Mouse (Mus musculus): ENCODE results near the gene Lactb. TPM values are rescaled to one million over a fixed set of nuclear protein-coding genes. Genes with fewer than 3 reads are reported as not detected.

The Lactb gene
- polyA plus RNA-seq, 1 experiment, result 12.2 TPM

DNA sequence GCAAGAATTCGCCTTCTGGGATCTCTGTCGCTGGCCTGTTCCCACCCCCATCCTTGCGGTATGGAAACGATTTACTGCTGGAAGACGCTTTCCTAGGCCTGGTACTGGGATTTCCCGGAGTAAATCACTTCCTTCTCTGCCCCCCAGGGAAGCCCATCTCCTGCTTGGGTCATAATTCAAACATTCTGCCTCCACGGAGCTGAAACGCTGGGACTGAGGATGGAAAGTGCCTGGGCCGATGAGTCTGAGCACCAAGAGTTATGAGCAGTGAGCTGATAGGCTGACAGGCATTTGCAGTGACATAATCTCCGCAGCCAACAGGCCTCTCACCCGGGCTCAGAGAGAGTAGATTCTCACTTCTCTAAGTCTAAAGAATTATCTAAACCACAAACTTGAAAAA lies 33.5 kb upstream of the Lactb start:
- Histone ChIP-seq H3K9me3 (replicated peaks; ENCODE audit: control insufficient read depth, insufficient read depth, low read length, poor library complexity, severe bottlenecking) (no peaks in the 10 kb centered on the region), H3K9ac (ENCODE audit: low read depth, poor library complexity, severe bottlenecking) (no peak overlapping the region), H3K4me1 (ENCODE audit: control insufficient read depth, insufficient read depth, low read length) (no peaks in the 10 kb centered on the region), H3K4me3 (ENCODE audit: low read depth, low read length) (no peak overlapping the region), H3K27ac (ENCODE audit: insufficient read depth, low read length) (no peak overlapping the region), H3K36me3 (ENCODE audit: control insufficient read depth, insufficient read depth, low read length, poor library complexity, severe bottlenecking) (no peaks in the 10 kb centered on the region), H3K27me3 (ENCODE audit: control insufficient read depth, insufficient read depth, low read length, poor library complexity, severe bottlenecking) (no peaks in the 10 kb centered on the region)
- TF ChIP-seq POLR2A (IDR thresholded peaks at IDR 0.05; ENCODE audit: insufficient read depth, low read length), result no peak
- no peak for TF ChIP-seq CTCF (IDR thresholded peaks at IDR 0.05; ENCODE audit: low read depth, low read length)
- TF ChIP-seq EP300 (IDR thresholded peaks at IDR 0.05; ENCODE audit: insufficient read depth, low read depth, low read length), result no peak

DNA sequence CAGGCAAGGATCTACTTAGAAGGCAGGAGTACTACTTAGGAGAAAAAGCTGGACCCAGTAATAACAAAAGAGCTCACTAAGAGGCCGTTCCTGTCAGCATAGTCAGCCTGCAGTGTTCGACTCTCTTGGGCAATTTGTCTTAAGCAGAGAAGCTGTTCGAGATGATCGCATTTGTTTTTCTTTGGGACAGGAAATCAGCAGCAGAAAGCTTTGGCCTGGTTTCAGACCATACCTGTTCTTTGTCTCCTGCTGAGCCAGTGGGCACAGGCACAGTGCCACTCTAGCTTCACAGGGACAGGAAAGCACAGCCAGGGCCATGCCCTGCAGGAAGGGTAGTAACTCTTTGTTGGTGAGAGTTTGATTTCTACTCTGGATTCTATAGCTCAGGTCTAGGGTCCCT lies 31.1 kb upstream of the Lactb start:
- Histone ChIP-seq H3K4me3 (ENCODE audit: low read depth, low read length) (no peak overlapping the region), H3K36me3 (ENCODE audit: control insufficient read depth, insufficient read depth, low read length, poor library complexity, severe bottlenecking) (no peaks in the 10 kb centered on the region), H3K9me3 (replicated peaks; ENCODE audit: control insufficient read depth, insufficient read depth, low read length, poor library complexity, severe bottlenecking) (no peaks in the 10 kb centered on the region), H3K9ac (ENCODE audit: low read depth, poor library complexity, severe bottlenecking) (no peak overlapping the region), H3K27ac (ENCODE audit: insufficient read depth, low read length) (no peak overlapping the region), H3K27me3 (ENCODE audit: control insufficient read depth, insufficient read depth, low read length, poor library complexity, severe bottlenecking) (no peaks in the 10 kb centered on the region), H3K4me1 (ENCODE audit: control insufficient read depth, insufficient read depth, low read length) (no peaks in the 10 kb centered on the region)
- TF ChIP-seq CTCF (IDR thresholded peaks at IDR 0.05; ENCODE audit: low read depth, low read length), result no peak
- no peak for TF ChIP-seq POLR2A (IDR thresholded peaks at IDR 0.05; ENCODE audit: insufficient read depth, low read length)
- TF ChIP-seq EP300 (IDR thresholded peaks at IDR 0.05; ENCODE audit: insufficient read depth, low read depth, low read length), result no peak

DNA sequence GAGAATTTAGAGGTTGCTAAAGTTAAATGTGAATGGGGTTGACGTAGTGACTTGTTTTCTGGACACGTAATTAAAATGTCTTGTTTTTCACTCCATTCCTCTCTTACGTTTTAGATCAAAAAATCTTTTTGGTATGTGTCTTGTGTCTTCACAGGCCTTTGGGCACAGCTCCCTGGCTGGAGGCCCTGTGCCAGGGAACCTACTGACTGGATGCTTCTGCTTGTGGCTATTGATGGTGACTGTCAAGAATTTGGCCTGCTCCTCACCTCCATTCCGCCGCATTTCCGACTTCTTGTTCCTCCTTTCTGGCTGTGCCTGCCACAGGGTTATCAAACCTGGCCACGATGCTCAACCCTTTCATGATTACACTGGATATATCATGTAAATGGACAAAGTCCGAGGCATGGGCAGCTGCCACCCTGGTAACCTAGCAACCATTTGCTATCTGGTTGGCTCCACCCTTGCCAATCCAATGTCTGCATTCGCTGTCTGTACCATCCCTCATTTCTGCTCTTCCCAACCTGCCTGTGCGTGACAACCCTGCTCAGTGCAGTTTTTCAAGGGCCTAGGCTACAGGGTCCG lies 30.0 kb upstream of the Lactb start:
- no peaks in the 10 kb centered on the region for H3K4me1 ChIP-seq (ENCODE audit: control insufficient read depth, insufficient read depth, low read length)
- no peak overlapping the region for H3K27ac ChIP-seq (ENCODE audit: insufficient read depth, low read length)
- no peak overlapping the region for H3K4me3 ChIP-seq (ENCODE audit: low read depth, low read length)
- no peak overlapping the region for H3K9ac ChIP-seq (ENCODE audit: low read depth, poor library complexity, severe bottlenecking)
- H3K36me3 ChIP-seq (ENCODE audit: control insufficient read depth, insufficient read depth, low read length, poor library complexity, severe bottlenecking), result no peaks in the 10 kb centered on the region
- H3K9me3 ChIP-seq (replicated peaks; ENCODE audit: control insufficient read depth, insufficient read depth, low read length, poor library complexity, severe bottlenecking), result no peaks in the 10 kb centered on the region
- no peaks in the 10 kb centered on the region for H3K27me3 ChIP-seq (ENCODE audit: control insufficient read depth, insufficient read depth, low read length, poor library complexity, severe bottlenecking)
- TF ChIP-seq EP300 (IDR thresholded peaks at IDR 0.05; ENCODE audit: insufficient read depth, low read depth, low read length), result no peak
- TF ChIP-seq CTCF (IDR thresholded peaks at IDR 0.05; ENCODE audit: low read depth, low read length), result no peak
- TF ChIP-seq POLR2A (IDR thresholded peaks at IDR 0.05; ENCODE audit: insufficient read depth, low read length), result no peak

DNA sequence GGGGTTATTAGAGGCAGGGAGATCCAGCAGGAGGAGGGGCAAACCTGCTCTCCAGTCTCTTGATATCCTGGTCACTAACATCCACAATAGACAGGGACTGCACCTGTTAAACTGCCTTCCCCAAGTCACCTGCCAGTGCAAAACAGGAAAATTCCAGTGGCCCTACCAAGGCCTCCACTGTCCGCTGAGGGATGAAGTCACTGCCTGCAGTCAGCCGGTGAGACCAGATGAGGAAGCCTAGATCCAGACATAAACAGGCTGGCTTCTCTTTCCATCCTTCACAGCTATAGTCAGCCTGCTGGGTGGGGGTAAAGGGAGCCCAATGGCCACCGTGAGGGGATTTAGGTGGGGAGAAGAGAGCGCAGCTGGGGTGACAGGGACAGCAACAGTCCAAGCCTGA lies 28.4 kb upstream of the Lactb start:
- Histone ChIP-seq H3K27me3 (ENCODE audit: control insufficient read depth, insufficient read depth, low read length, poor library complexity, severe bottlenecking) (no peaks in the 10 kb centered on the region), H3K9me3 (replicated peaks; ENCODE audit: control insufficient read depth, insufficient read depth, low read length, poor library complexity, severe bottlenecking) (no peaks in the 10 kb centered on the region), H3K4me1 (ENCODE audit: control insufficient read depth, insufficient read depth, low read length) (no peaks in the 10 kb centered on the region), H3K4me3 (ENCODE audit: low read depth, low read length) (no peak overlapping the region), H3K9ac (ENCODE audit: low read depth, poor library complexity, severe bottlenecking) (no peak overlapping the region), H3K36me3 (ENCODE audit: control insufficient read depth, insufficient read depth, low read length, poor library complexity, severe bottlenecking) (no peaks in the 10 kb centered on the region), H3K27ac (ENCODE audit: insufficient read depth, low read length) (no peak overlapping the region)
- TF ChIP-seq CTCF (IDR thresholded peaks at IDR 0.05; ENCODE audit: low read depth, low read length) (no peak), POLR2A (IDR thresholded peaks at IDR 0.05; ENCODE audit: insufficient read depth, low read length) (no peak), EP300 (IDR thresholded peaks at IDR 0.05; ENCODE audit: insufficient read depth, low read depth, low read length) (no peak)

DNA sequence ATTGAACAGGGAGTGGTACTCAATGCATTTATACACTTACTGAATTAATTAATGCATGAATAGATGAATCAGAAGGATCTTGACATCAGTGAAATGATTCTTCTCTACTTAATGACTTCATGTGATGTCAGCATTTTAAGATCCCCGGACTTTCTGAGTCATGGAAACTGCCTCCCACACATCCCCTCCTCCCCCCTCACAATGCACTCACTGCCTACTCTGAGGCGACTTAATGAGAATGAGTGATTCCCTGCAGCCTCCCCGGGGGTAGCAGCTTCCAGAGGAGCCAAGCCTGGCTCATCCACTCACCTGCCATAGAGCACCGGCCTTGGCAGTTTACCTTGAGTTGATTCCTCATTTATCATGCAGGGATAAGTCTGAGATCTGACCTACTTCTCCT lies 27.9 kb upstream of the Lactb start:
- H3K27ac ChIP-seq (ENCODE audit: insufficient read depth, low read length), result no peak overlapping the region
- H3K9me3 ChIP-seq (replicated peaks; ENCODE audit: control insufficient read depth, insufficient read depth, low read length, poor library complexity, severe bottlenecking), result no peaks in the 10 kb centered on the region
- H3K36me3 ChIP-seq (ENCODE audit: control insufficient read depth, insufficient read depth, low read length, poor library complexity, severe bottlenecking), result no peaks in the 10 kb centered on the region
- TF ChIP-seq POLR2A (IDR thresholded peaks at IDR 0.05; ENCODE audit: insufficient read depth, low read length) (no peak), EP300 (IDR thresholded peaks at IDR 0.05; ENCODE audit: insufficient read depth, low read depth, low read length) (no peak), CTCF (IDR thresholded peaks at IDR 0.05; ENCODE audit: low read depth, low read length) (no peak)
- no peak overlapping the region for H3K9ac ChIP-seq (ENCODE audit: low read depth, poor library complexity, severe bottlenecking)
- no peaks in the 10 kb centered on the region for H3K4me1 ChIP-seq (ENCODE audit: control insufficient read depth, insufficient read depth, low read length)
- H3K27me3 ChIP-seq (ENCODE audit: control insufficient read depth, insufficient read depth, low read length, poor library complexity, severe bottlenecking), result no peaks in the 10 kb centered on the region
- no peak overlapping the region for H3K4me3 ChIP-seq (ENCODE audit: low read depth, low read length)

DNA sequence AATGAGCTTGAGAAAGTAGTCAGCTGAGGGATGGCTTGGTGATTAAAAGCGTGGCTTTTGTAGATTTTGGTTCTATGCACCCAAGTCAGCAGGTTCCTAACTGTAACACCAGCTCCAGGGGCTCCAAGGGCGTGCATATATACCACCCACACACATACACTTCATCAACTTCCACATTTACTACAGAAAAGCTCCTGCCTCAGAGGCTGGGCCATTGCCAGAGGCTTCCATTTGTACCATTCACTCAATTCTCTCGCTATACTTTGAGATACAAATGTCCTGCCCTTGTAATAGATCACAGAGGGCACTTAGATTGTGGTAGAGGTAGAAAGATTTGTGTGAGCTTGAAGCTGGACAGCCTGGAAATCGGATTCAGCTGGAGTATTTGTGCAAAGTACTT lies 26.2 kb upstream of the Lactb start:
- no peak overlapping the region for H3K27ac ChIP-seq (ENCODE audit: insufficient read depth, low read length)
- TF ChIP-seq EP300 (IDR thresholded peaks at IDR 0.05; ENCODE audit: insufficient read depth, low read depth, low read length), result no peak
- TF ChIP-seq CTCF (IDR thresholded peaks at IDR 0.05; ENCODE audit: low read depth, low read length), result no peak
- TF ChIP-seq POLR2A (IDR thresholded peaks at IDR 0.05; ENCODE audit: insufficient read depth, low read length), result no peak

More for the DNA sequence above, 26.2 kb upstream of the Lactb start:
- Histone ChIP-seq H3K36me3 (ENCODE audit: control insufficient read depth, insufficient read depth, low read length, poor library complexity, severe bottlenecking) (no peaks in the 10 kb centered on the region), H3K9ac (ENCODE audit: low read depth, poor library complexity, severe bottlenecking) (no peak overlapping the region), H3K27me3 (ENCODE audit: control insufficient read depth, insufficient read depth, low read length, poor library complexity, severe bottlenecking) (no peaks in the 10 kb centered on the region), H3K4me1 (ENCODE audit: control insufficient read depth, insufficient read depth, low read length) (no peaks in the 10 kb centered on the region), H3K4me3 (ENCODE audit: low read depth, low read length) (no peak overlapping the region), H3K9me3 (replicated peaks; ENCODE audit: control insufficient read depth, insufficient read depth, low read length, poor library complexity, severe bottlenecking) (no peaks in the 10 kb centered on the region)
